Mouse (Mus musculus): ENCODE measurements around the gene Ppp1r3c. TPM values are rescaled to one million over a fixed set of nuclear protein-coding genes. Genes with fewer than 3 reads are reported as not detected.

The Ppp1r3c gene
- polyA plus RNA-seq (2016; fragmentation: Nextera tagmentation; extraction: Ambion mirVana), result 0.89 and 1.0 TPM in 2 replicates

GRCm38 (mm10) chr19:36736537-36736936 is at the start of gene Ppp1r3c:
Gene Ppp1r3c (minus strand): TSS chr19:36736653.
- peak; percentile 85 for ATAC-seq
- no peaks in the 10 kb centered on the region for H3K9me3 ChIP-seq (replicated peaks)
- H3K4me1 ChIP-seq, result no peaks in the 10 kb centered on the region
- WGBS (ENCODE audit: insufficient replicate concordance), result under 1% methylated on average over 33 of the region's 33 CpGs
- peak within 1 kb of the TSS; percentile 64 for H3K4me2 ChIP-seq
- H3K27ac ChIP-seq, result peak within 1 kb of the TSS; percentile 56; the same call in 1 of the 2 replicates
- H3K4me3 ChIP-seq, result peak within 1 kb of the TSS; percentile 44
- H3K36me3 ChIP-seq, result no peaks in the 10 kb centered on the region
- H3K9ac ChIP-seq, result peak within 1 kb of the TSS; percentile 52
- peaks cover 34% of the 10 kb centered on the region for H3K27me3 ChIP-seq (replicated peaks)

GRCm38 (mm10) chr19:36783179-36783578 is 46.7 kb upstream of the Ppp1r3c start:
- ATAC-seq, result peak; percentile 37
- H3K36me3 ChIP-seq, result no peaks in the 10 kb centered on the region
- H3K9ac ChIP-seq, result no peak overlapping the region
- no peak overlapping the region for H3K27ac ChIP-seq
- no peaks in the 10 kb centered on the region for H3K9me3 ChIP-seq (replicated peaks)
- no peak overlapping the region for H3K4me2 ChIP-seq
- H3K4me3 ChIP-seq, result no peak overlapping the region
- H3K4me1 ChIP-seq, result no peaks in the 10 kb centered on the region
- WGBS (ENCODE audit: insufficient replicate concordance), result 69% methylated on average over 6 of the region's 6 CpGs
- H3K27me3 ChIP-seq (replicated peaks), result no peaks in the 10 kb centered on the region

GRCm38 (mm10) chr19:36782591-36782990 is 46.1 kb upstream of the Ppp1r3c start:
- Histone ChIP-seq H3K27me3 (replicated peaks) (no peaks in the 10 kb centered on the region), H3K4me3 (no peak overlapping the region), H3K4me2 (no peak overlapping the region), H3K9ac (no peak overlapping the region), H3K27ac (no peak overlapping the region), H3K36me3 (no peaks in the 10 kb centered on the region), H3K4me1 (no peaks in the 10 kb centered on the region), H3K9me3 (replicated peaks) (no peaks in the 10 kb centered on the region)
- 52% methylated on average over 3 of the region's 3 CpGs for WGBS (ENCODE audit: insufficient replicate concordance)
- no peak for ATAC-seq

- Histone ChIP-seq H3K9ac (no peak overlapping the region), H3K4me3 (no peak overlapping the region), H3K4me1 (no peaks in the 10 kb centered on the region), H3K9me3 (replicated peaks) (no peaks in the 10 kb centered on the region), H3K4me2 (no peak overlapping the region), H3K27ac (no peak overlapping the region), H3K27me3 (replicated peaks) (no peaks in the 10 kb centered on the region), H3K36me3 (no peaks in the 10 kb centered on the region)
- ATAC-seq, result no peak
- WGBS (ENCODE audit: insufficient replicate concordance), result 61% methylated on average over 3 of the region's 3 CpGs
Observed at GRCm38 (mm10) chr19:36781996-36782395, 45.5 kb upstream of the Ppp1r3c start.

- 82% methylated on average over 1 of the region's 1 CpGs for whole genome bisulfite sequencing (ENCODE audit: insufficient replicate concordance)
- no peaks in the 10 kb centered on the region for H3K4me1 ChIP-seq
- ATAC-seq, result no peak
- H3K9ac ChIP-seq, result no peak overlapping the region
- H3K4me3 ChIP-seq, result no peak overlapping the region
- no peaks in the 10 kb centered on the region for H3K9me3 ChIP-seq (replicated peaks)
- no peaks in the 10 kb centered on the region for H3K27me3 ChIP-seq (replicated peaks)
- H3K36me3 ChIP-seq, result no peaks in the 10 kb centered on the region
- H3K27ac ChIP-seq, result no peak overlapping the region
- no peak overlapping the region for H3K4me2 ChIP-seq
Observed at GRCm38 (mm10) chr19:36780375-36780774, 43.9 kb upstream of the Ppp1r3c start.

- no peak overlapping the region for H3K4me3 ChIP-seq
- H3K36me3 ChIP-seq, result no peaks in the 10 kb centered on the region
- H3K27me3 ChIP-seq (replicated peaks), result no peaks in the 10 kb centered on the region
- WGBS (ENCODE audit: insufficient replicate concordance), result 67% methylated on average over 3 of the region's 3 CpGs
- no peaks in the 10 kb centered on the region for H3K9me3 ChIP-seq (replicated peaks)
- H3K4me1 ChIP-seq, result no peaks in the 10 kb centered on the region
- H3K27ac ChIP-seq, result no peak overlapping the region
- no peak overlapping the region for H3K4me2 ChIP-seq
- H3K9ac ChIP-seq, result no peak overlapping the region
- no peak for ATAC-seq
Observed at GRCm38 (mm10) chr19:36779765-36780164, 43.3 kb upstream of the Ppp1r3c start.

DNA sequence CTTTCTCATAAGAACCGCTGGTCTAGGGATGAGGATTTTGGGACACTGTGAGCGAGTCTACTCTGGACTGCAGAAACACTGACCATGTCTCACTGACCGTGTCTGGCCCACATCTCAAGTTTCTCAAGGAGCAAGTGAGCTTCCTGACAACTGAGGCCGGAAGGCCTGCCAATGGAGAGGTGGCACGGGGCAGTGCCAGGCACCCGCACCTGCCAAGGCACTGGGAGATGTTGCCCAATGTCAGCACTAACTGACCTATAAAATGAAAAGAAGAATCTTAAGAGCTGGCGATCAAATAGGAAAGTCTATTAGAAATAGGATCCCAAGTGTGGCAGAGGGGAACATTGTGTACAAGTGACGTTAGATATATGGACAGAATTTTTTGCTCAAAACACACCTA is 39.1 kb upstream of the Ppp1r3c start:
- H3K9ac ChIP-seq, result no peak overlapping the region
- no peaks in the 10 kb centered on the region for H3K9me3 ChIP-seq (replicated peaks)
- no peaks in the 10 kb centered on the region for H3K27me3 ChIP-seq (replicated peaks)
- 74% methylated on average over 8 of the region's 8 CpGs for WGBS (ENCODE audit: insufficient replicate concordance)
- no peaks in the 10 kb centered on the region for H3K4me1 ChIP-seq
- no peak overlapping the region for H3K4me3 ChIP-seq
- ATAC-seq, result no peak
- no peak overlapping the region for H3K27ac ChIP-seq
- H3K4me2 ChIP-seq, result no peak overlapping the region
- no peaks in the 10 kb centered on the region for H3K36me3 ChIP-seq

DNA sequence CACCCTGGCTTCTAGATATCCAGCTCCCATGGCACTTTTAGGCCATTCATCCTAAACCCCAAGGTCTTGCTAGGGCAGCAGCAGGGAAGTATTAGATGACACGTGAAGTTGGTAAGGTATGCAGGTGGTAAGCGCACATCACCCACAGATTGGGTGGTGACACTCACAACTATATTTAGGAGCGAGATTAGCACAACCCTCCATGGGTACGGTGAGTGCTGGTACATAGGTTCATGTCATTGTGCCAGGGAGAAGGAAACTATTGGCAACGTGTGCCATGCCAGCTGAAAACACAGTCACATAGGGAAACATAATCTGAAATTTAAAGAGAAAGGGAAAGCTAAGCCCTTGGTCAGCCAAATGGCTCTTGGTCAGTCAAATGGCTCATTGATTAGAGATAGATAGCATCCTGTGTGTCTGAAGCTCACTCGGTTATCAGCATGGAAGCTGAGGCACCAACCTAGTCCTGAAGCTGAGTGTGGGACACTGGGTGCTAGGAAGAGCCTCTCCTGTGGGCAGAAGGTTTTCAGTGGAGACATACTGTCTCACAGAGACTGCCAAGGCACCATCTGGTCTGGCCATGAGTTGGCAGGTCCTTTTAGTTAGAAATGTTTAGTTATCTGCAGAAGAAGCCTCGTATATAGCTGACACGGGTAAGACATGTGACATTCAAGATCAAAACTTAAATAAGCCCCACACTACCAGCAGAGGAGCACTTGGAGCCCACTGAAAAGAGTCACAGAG is 37.4 kb upstream of the Ppp1r3c start:
- Histone ChIP-seq H3K9me3 (replicated peaks) (no peaks in the 10 kb centered on the region), H3K4me3 (no peak overlapping the region), H3K27ac (no peak overlapping the region), H3K27me3 (replicated peaks) (no peaks in the 10 kb centered on the region; the same call in 1 of the 2 replicates), H3K4me1 (no peaks in the 10 kb centered on the region), H3K36me3 (no peaks in the 10 kb centered on the region), H3K4me2 (no peak overlapping the region), H3K9ac (no peak overlapping the region)
- WGBS (ENCODE audit: insufficient replicate concordance), result 70% methylated on average over 8 of the region's 8 CpGs
- no peak for ATAC-seq

- Histone ChIP-seq H3K4me2 (no peak overlapping the region), H3K9ac (no peak overlapping the region), H3K27me3 (replicated peaks) (no peaks in the 10 kb centered on the region; the same call in 1 of the 2 replicates), H3K4me3 (no peak overlapping the region), H3K9me3 (replicated peaks) (no peaks in the 10 kb centered on the region), H3K4me1 (no peaks in the 10 kb centered on the region), H3K36me3 (no peaks in the 10 kb centered on the region), H3K27ac (no peak overlapping the region)
- ATAC-seq, result no peak
- 36% methylated on average over 8 of the region's 8 CpGs for WGBS (ENCODE audit: insufficient replicate concordance)
Observed at GRCm38 (mm10) chr19:36768084-36768483, 31.6 kb upstream of the Ppp1r3c start.

DNA sequence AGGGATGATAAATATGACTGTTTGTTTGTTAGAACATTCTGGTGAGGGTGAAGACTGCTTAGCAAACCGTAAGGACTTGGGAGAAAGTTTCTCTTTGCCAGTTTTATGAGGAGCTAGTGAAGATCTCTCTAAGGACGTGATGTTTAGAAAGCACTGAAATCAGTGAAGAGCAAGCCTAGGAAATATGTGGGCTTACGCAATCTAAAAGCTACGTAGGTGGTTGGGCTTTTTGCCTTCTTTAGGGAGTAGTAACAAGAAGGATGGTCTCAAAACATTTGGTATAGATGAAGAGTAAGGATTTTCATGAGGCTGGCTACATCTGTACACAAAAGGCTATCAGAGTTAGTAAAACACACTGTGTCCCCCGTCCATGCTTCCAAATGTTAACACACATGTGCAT is 28.0 kb upstream of the Ppp1r3c start:
- H3K27me3 ChIP-seq (replicated peaks), result no peaks in the 10 kb centered on the region; the same call in 1 of the 2 replicates
- no peaks in the 10 kb centered on the region for H3K9me3 ChIP-seq (replicated peaks)
- ATAC-seq, result no peak
- H3K27ac ChIP-seq, result no peak overlapping the region
- no peaks in the 10 kb centered on the region for H3K4me1 ChIP-seq
- no peak overlapping the region for H3K9ac ChIP-seq
- H3K4me2 ChIP-seq, result no peak overlapping the region
- no peak overlapping the region for H3K4me3 ChIP-seq
- 68% methylated on average over 5 of the region's 5 CpGs for WGBS (ENCODE audit: insufficient replicate concordance)
- no peaks in the 10 kb centered on the region for H3K36me3 ChIP-seq

GRCm38 (mm10) chr19:36748996-36749395 is 12.5 kb upstream of the Ppp1r3c start:
- Histone ChIP-seq H3K36me3 (no peaks in the 10 kb centered on the region), H3K27ac (no peak overlapping the region), H3K9ac (no peak overlapping the region), H3K27me3 (replicated peaks) (no peaks in the 10 kb centered on the region), H3K4me3 (no peak overlapping the region), H3K9me3 (replicated peaks) (no peaks in the 10 kb centered on the region), H3K4me2 (no peak overlapping the region), H3K4me1 (no peaks in the 10 kb centered on the region)
- ATAC-seq, result no peak

DNA sequence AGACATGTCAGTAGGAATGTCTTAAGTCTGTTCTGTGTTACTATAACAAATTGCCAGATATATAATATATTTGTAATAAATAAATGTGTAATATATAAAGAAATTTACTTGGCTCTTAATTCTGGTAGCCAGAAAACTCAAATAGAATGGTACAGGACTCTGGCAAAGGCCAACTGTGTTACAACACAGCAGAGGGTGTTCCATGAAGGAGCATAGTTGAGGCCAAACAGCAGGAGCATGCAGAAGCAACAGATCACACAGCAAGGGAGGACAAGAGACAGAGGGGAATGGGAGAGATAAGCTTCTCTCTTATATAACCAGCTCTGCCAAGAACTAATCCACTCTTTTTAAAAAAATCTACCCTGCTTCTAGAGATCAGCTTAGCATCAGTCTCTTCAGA is 5.9 kb upstream of the Ppp1r3c start:
- H3K9me3 ChIP-seq (replicated peaks), result no peaks in the 10 kb centered on the region
- H3K27me3 ChIP-seq (replicated peaks), result peaks cover 8% of the 10 kb centered on the region
- H3K4me2 ChIP-seq, result no peak overlapping the region
- H3K4me1 ChIP-seq, result no peaks in the 10 kb centered on the region
- no peak overlapping the region for H3K27ac ChIP-seq
- no peaks in the 10 kb centered on the region for H3K36me3 ChIP-seq
- H3K9ac ChIP-seq, result no peak overlapping the region
- H3K4me3 ChIP-seq, result no peak overlapping the region
- ATAC-seq, result no peak

Data from liver, embryonic 12.5 days (tissue).